Mouse (Mus musculus): ENCODE measurements around the gene Rer1.

Rer1 gene

GRCm38 (mm10) chr4:155086108-155087024 is at the start of gene Rer1, which contains the start of gene Morn1:
Rer1 (minus strand) TSS chr4:155086382.
Morn1 (plus strand) TSS chr4:155086577.
- DNase-seq (ENCODE audit: low spot score in 2 of 2), result peak; percentile 100

GRCm38 (mm10) chr4:155134686-155135172 is 48.5 kb upstream of the Rer1 start:
- DNase-seq (ENCODE audit: low spot score in 2 of 2), result no peak

GRCm38 (mm10) chr4:155133658-155134417 is 47.7 kb upstream of the Rer1 start:
- peak; percentile 69 to 75 for DNase-seq (ENCODE audit: low spot score in 2 of 2)

DNA sequence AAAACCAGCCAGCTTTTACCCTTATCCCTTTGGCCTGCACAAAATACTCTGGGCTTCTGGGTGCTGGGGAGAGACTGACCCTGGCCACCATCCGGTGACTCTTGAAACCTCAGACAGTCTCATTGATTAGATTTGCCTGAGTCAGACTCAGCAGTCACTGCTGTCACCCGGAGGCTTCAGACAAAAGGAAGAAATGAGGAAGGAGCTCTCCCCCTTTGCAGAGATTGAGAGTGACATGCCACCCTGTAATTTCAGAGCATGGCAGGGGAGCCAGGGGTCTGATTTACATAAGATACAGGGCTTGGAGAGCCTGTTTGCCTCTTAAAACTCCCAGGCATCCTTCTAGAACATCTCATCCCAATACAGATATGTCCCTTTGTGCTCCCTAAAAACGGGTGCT is 47.0 kb upstream of the Rer1 start:
- no peak for DNase-seq (ENCODE audit: low spot score in 2 of 2)

- no peak for DNase-seq (ENCODE audit: low spot score in 2 of 2)
These were observed 44.4 kb upstream of the Rer1 start for GRCm38 (mm10) chr4:155130616-155131015.

GRCm38 (mm10) chr4:155129996-155130395 is 43.8 kb upstream of the Rer1 start:
- peak; percentile 83 to 88 for DNase-seq (ENCODE audit: low spot score in 2 of 2)

- no peak for DNase-seq (ENCODE audit: low spot score in 2 of 2)
These were observed 43.1 kb upstream of the Rer1 start for GRCm38 (mm10) chr4:155129132-155129917.

DNA sequence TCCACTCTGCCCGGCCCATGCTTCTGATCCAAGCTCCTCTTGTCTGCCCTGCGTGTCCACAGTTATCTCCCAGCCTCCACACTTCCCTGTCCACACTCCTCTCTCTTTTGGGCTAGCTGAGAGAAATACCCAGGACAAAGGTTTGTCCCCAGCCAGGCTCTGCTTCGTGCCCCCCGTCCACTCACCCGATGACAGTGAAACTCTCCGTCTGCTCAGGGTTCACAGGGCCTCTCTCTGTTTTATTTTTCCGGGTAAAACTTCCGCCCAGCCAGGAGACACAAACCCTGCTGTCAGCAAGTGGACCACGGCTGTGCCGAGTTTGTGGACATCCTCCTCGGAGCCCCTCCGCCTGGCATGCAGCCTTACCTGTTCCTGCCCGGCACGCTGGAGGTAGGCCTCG is 42.2 kb upstream of the Rer1 start:
- DNase-seq (ENCODE audit: low spot score in 2 of 2), result no peak

DNA sequence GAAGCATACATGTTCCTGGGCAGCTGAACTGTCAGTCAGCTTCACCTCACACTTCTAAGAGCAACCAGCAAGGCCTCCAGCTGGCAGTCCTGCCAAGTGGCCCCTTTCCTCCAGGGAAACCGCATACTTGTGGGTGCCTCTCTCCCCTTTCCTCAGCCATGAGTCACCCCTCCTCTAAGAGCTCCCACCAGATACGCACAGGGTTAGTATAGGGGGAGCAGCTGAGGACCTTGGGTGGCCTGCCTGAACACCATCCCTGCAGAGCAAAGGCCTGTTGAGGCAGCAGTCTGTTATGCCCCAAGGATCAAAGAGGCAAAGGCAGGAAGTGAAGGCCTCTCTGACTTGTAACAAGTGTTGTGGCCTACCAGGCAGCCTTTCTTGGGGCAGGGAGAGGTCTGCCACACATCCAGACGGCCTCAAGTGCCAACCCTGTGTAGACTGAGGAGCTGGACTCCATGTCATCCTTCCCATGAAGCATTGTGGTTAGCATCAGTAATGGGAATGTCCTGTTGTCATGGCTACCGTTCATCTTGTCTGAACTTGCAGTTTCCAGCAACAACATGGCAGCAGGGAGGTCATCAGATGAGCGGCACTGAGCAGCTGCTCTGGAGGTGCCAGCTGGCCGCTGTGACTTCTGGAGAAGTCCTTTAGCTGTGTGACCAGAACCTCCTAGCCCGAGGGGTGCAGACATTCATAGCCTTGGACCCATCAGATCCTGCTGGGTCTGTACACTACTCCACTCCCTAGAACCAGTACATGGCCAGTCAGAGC is 40.6 kb upstream of the Rer1 start:
- no peak for DNase-seq (ENCODE audit: low spot score in 2 of 2)

GRCm38 (mm10) chr4:155126194-155126593 is 40.0 kb upstream of the Rer1 start:
- DNase-seq (ENCODE audit: low spot score in 2 of 2), result no peak

- DNase-seq (ENCODE audit: low spot score in 2 of 2), result no peak
These were observed 39.1 kb upstream of the Rer1 start for GRCm38 (mm10) chr4:155125310-155125709.

- DNase-seq (ENCODE audit: low spot score in 2 of 2), result no peak
These were observed 37.8 kb upstream of the Rer1 start for GRCm38 (mm10) chr4:155123868-155124534.

DNA sequence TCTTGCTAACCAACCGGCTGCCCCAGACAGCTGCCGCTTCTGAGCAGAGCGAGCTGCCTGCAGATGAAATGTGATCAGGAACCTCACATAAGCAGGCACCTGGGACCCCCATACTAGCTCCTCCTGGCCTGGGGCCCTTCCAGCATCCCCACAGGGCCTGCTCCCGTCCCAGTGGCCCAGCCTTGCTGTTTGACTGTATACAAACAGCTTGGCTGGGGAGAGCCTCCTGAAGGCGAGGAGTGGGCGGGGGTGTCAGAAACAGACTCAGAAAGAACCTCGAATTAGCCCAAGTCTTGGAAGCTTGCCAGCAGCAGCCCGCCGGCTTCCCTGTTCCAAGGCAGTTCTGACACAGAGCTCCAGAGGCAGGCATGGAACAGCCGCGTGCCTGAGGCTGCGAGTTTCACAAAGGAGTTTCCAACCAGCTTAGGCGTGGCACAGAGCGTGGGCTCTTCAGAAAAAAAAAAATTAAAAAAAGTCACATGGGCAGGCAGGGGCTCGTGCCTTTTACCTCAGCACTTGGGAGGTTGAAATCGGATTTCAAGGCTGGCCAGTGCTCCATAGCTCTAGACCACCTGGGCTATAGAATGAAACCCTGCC is 36.4 kb upstream of the Rer1 start:
- peak in 1 of 2 experiments; percentile 78 for DNase-seq (ENCODE audit: low spot score in 2 of 2)

DNA sequence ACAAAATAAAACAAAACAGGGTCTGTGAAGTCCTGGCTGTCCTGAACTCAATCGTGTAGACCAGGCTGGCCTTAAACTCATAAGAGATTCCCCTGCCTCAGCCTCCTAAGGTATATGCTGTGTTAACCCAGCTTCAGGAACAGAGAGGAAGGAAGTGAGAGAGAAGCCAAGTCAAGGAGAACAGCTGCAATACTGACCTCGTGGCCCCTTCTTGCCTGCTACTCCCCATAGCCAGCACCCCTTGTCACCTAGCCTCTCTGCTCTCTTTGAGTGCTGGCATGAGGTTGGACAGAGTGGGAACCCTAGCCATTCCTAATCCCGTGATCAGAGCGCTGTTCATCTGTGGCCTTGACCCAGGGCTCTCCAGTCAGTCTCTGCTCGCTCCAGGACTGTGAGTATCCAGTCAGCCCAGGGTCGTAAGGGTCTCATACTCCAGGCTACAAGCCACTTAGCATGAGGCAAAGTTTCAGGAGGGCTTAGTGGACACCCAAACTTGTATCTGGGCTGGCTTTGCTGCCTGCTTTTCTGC is 35.8 kb upstream of the Rer1 start:
- no peak for DNase-seq (ENCODE audit: low spot score in 2 of 2)

- no peak for DNase-seq (ENCODE audit: low spot score in 2 of 2)
These were observed 35.0 kb upstream of the Rer1 start for GRCm38 (mm10) chr4:155121222-155121621.

- no peak for DNase-seq (ENCODE audit: low spot score in 2 of 2)
These were observed 34.4 kb upstream of the Rer1 start for GRCm38 (mm10) chr4:155120583-155120982.

DNA sequence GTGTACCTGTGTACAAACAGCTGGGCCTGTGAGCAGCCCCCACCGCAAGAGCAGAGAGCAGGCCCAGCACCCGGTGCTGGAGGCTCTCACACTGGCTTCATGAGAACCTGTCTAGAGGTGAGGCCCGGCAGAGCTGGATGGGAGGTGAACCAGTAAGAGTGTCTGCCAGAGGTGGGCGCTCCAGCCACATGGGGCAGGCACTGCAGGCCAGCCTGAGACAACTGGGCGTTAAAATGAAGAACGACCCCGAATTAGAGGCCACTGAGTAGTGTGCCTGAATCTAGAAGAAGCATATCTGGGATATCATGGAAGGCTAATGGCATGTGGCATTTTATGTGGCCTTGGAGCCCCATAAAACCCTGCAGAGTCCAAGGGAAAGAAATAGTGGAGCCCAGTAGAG is 33.9 kb upstream of the Rer1 start:
- no peak for DNase-seq (ENCODE audit: low spot score in 2 of 2)

DNA sequence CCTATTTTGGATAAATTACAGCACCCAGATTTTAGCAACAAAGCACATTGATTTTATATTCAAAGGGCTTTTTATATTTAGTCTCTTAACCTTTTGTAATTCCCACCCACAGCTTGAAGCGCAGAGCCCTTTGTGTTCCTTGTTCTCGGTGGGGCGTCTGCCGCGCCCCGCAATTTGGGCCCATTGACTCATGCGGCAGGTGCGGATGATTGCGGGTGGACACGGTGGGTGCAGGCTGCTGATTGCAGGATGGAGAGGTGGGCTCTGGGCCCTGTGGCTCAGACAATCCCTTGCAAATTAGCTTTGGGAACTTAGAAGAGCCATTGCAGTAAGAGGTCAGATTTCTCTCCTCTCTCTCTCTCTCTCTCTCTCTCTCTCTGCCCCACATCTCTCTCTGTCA is 32.1 kb upstream of the Rer1 start:
- DNase-seq (ENCODE audit: low spot score in 2 of 2), result no peak

DNA sequence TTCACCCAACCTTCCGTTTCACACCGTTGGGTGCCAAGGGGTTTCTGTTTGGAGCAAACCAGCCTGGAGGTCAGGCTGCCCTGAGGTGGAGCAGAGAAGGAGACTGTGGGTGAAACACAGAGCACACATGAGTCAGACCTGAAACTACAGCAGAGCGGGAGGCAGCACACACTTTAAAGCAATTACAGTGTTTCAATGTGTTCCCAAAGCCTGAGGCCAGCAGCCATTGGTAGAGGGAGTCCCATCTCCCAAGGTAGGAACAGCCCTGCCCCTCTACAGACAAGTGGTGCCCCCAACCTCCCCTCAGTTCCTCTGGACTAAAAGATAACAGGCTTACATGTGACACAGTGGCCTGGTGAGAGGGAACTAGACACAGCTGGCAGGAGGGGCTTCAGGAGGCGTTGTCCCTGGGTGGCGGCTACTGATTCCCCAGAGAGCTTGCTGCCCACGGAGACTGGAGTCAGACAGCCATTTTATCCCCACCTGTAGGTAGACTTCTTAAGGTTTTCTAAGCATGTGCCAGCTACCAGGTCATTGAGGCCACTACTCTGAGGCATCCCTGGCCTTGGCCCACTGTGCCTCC is 31.3 kb upstream of the Rer1 start:
- no peak for DNase-seq (ENCODE audit: low spot score in 2 of 2)
